Mouse (Mus musculus): ENCODE data around the gene Gm10721. TPM values are rescaled to one million over a fixed set of nuclear protein-coding genes. Genes with fewer than 3 reads are reported as not detected.
"Not testable (repeated sequence)": the region's sequence is repeated elsewhere in the genome, so short reads cannot be mapped to it uniquely, and the experiment has no call there.

Gene Gm10721
- not detected in 2 replicates for polyA plus RNA-seq (2014; fragmentation: Nextera tagmentation; extraction: Ambion mirVana)

DNA sequence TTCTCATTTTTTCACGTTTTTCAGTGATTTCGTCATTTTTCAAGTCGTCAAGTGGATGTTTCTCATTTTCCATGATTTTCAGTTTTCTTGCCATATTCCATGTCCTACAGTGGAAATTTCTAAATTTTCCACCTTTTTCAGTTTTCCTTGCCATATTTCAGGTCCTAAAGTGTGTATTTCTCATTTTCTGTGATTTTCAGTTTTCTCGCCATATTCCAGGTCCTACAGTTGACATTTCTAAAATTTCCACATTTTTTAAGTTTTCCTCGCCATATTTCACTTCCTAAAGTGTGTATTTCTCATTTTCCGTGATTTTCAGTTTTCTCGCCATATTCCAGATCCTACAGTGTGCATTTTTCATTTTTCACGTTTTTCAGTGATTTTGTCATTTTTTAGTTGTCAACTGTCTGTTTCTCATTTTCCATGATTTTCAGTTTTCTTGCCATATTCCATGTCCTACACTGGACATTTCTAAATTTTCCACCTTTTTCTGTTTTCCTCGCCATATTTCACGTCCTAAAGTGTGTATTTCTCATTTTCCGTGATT, at the start of gene Gm10721:
Gene Gm10721, plus strand, starts transcription at position 408 of the 547 bp plus-strand sequence.
- not testable (repeated sequence) for H3K9ac ChIP-seq; DNase-seq (ENCODE audit: low spot score); H3K4me3 ChIP-seq (replicated peaks; ENCODE audit: low read length); H3K27ac ChIP-seq; H3K27me3 ChIP-seq (ENCODE audit: control insufficient read depth, insufficient read depth, low read length); H3K9me3 ChIP-seq (ENCODE audit: control insufficient read depth, low read length); H3K4me2 ChIP-seq (replicated peaks); H3K4me1 ChIP-seq (replicated peaks; ENCODE audit: control insufficient read depth, insufficient read depth, low read length); H3K36me3 ChIP-seq (replicated peaks; ENCODE audit: control insufficient read depth, insufficient read depth)
- ATAC-seq (ENCODE audit: low FRiP score), result peak; percentile 73
- WGBS, result no CpG with 5 or more reads among the region's 11 CpGs

DNA sequence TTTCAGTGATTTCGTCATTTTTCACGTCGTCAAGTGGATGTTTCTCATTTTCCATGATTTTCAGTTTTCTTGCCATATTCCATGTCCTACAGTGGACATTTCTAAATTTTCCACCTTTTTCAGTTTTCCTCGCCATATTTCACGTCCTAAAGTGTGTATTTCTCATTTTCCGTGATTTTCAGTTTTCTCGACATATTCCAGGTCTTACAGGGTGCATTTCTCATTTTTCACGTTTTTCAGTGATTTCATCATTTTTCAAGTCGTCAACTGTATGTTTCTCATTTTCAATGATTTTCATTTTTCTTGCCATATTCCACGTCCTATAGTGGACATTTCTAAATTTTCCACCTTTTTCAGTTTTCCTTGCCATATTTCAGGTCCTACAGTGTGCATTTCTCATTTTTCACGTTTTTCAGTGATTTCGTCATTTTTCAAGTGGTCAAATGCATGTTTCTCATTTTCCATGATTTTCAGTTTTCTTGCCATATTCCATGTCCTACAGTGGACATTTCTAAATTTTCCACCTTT, 12.4 kb upstream of the Gm10721 start, which contains the start of gene Gm10722:
Gene Gm10722, plus strand, starts transcription at position 478 of the 528 bp plus-strand sequence.
- not testable (repeated sequence) for H3K27ac ChIP-seq; ATAC-seq (ENCODE audit: low FRiP score); H3K4me2 ChIP-seq (replicated peaks); H3K4me1 ChIP-seq (replicated peaks; ENCODE audit: control insufficient read depth, insufficient read depth, low read length); H3K9me3 ChIP-seq (ENCODE audit: control insufficient read depth, low read length); H3K27me3 ChIP-seq (ENCODE audit: control insufficient read depth, insufficient read depth, low read length); H3K9ac ChIP-seq; H3K4me3 ChIP-seq (replicated peaks; ENCODE audit: low read length); H3K36me3 ChIP-seq (replicated peaks; ENCODE audit: control insufficient read depth, insufficient read depth)
- WGBS, result 73% methylated on average over 12 of the region's 12 CpGs
- peak; percentile 50 for DNase-seq (ENCODE audit: low spot score)

DNA sequence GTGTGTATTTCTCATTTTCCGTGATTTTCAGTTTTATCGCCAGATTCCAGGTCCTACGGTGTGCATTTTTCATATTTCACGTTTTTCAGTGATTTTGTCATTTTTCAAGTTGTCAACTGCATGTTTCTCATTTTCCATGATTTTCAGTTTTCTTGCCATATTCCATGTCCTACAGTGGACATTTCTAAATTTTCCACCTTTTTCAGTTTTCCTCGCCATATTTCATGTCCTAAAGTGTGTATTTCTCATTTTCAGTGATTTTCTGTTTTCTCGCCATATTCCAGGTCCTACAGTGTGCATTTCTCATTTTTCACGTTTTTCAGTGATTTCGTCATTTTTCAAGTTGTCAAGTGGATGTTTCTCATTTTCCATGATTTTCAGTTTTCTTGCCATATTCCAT, 11.9 kb upstream of the Gm10721 start:
- ATAC-seq (ENCODE audit: low FRiP score); H3K4me2 ChIP-seq (replicated peaks); DNase-seq (ENCODE audit: low spot score); H3K4me1 ChIP-seq (replicated peaks; ENCODE audit: control insufficient read depth, insufficient read depth, low read length); H3K36me3 ChIP-seq (replicated peaks; ENCODE audit: control insufficient read depth, insufficient read depth); H3K27ac ChIP-seq; H3K27me3 ChIP-seq (ENCODE audit: control insufficient read depth, insufficient read depth, low read length); H3K4me3 ChIP-seq (replicated peaks; ENCODE audit: low read length); H3K9ac ChIP-seq; H3K9me3 ChIP-seq (ENCODE audit: control insufficient read depth, low read length): not testable (repeated sequence)
- 71% methylated on average over 8 of the region's 8 CpGs for WGBS

DNA sequence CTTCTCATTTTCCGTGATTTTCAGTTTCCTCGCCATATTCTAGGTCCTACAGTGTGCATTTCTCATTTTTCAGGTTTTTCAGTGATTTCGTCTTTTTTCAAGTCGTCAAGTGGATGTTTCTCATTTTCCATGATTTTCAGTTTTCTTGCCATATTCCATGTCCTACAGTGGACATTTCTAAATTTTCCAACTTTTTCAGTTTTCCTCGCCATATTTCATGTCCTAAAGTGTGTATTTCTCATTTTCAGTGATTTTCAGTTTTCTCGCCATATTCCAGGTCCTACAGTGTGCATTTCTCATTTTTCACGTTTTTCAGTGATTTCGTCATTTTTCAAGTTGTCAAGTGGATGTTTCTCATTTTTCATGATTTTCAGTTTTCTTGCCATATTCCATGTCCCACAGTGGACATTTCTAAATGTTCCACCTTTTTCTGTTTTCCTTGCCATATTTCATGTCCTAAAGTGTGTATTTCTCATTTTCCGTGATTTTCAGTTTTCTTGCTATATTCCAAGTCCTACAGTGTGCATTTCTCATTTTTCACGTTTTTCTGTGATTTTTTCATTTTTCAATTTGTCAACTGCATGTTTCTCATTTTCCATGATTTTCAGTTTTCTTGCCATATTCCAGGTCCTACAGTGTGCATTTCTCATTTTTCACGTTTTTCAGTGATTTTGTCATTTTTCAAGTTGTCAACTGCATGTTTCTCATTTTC, 10.8 kb upstream of the Gm10721 start:
- not testable (repeated sequence) for H3K4me2 ChIP-seq (replicated peaks); H3K4me1 ChIP-seq (replicated peaks; ENCODE audit: control insufficient read depth, insufficient read depth, low read length); H3K4me3 ChIP-seq (replicated peaks; ENCODE audit: low read length); H3K27ac ChIP-seq; H3K36me3 ChIP-seq (replicated peaks; ENCODE audit: control insufficient read depth, insufficient read depth); H3K9me3 ChIP-seq (ENCODE audit: control insufficient read depth, low read length); H3K9ac ChIP-seq; H3K27me3 ChIP-seq (ENCODE audit: control insufficient read depth, insufficient read depth, low read length)
- peak; percentile 88 for ATAC-seq (ENCODE audit: low FRiP score)
- peak; percentile 25 for DNase-seq (ENCODE audit: low spot score)
- WGBS, result 57% methylated on average over 8 of the region's 11 CpGs

DNA sequence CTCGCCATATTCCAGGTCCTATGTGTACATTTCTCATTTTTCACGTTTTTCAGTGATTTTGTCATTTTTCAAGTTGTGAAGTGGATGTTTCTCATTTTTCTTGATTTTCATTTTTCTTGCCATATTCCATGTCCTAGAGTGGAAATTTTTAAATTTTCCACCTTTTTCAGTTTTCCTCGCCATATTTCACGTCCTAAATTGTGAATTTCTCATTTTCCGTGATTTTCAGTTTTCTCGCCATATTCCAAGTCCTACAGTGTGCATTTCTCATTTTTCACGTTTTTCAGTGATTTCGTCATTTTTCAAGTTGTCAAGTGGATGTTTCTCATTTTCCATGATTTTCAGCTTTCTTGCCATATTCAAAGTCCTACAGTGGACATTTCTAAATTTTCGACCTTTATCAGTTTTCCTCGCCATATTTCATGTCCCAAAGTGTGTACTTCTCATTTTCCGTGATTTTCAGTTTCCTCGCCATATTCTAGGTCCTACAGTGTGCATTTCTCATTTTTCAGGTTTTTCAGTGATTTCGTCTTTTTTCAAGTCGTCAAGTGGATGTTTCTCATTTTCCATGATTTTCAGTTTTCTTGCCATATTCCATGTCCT, 10.0 kb upstream of the Gm10721 start, which contains the start of gene Gm11168:
Gene Gm11168, plus strand, starts transcription at position 553 of the 603 bp plus-strand sequence.
- H3K27ac ChIP-seq; H3K4me2 ChIP-seq (replicated peaks); H3K4me1 ChIP-seq (replicated peaks; ENCODE audit: control insufficient read depth, insufficient read depth, low read length); DNase-seq (ENCODE audit: low spot score); H3K9me3 ChIP-seq (ENCODE audit: control insufficient read depth, low read length); H3K36me3 ChIP-seq (replicated peaks; ENCODE audit: control insufficient read depth, insufficient read depth); H3K27me3 ChIP-seq (ENCODE audit: control insufficient read depth, insufficient read depth, low read length); ATAC-seq (ENCODE audit: low FRiP score); H3K4me3 ChIP-seq (replicated peaks; ENCODE audit: low read length); H3K9ac ChIP-seq: not testable (repeated sequence)
- 70% methylated on average over 6 of the region's 14 CpGs for WGBS

DNA sequence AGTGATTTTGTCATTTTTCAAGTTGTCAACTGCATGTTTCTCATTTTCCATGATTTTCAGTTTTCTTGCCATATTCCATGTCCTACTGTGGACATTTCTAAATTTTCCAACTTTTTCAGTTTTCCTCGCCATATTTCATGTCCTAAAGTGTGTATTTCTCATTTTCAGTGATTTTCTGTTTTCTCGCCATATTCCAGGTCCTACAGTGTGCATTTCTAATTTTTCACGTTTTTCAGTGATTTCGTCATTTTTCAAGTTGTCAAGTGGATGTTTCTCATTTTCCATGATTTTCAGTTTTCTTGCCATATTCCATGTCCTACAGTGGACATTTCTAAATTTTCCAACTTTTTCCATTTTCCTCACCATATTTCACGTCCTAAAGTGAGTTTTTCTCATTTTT, 6.8 kb upstream of the Gm10721 start:
- not testable (repeated sequence) for H3K27ac ChIP-seq; H3K9ac ChIP-seq; DNase-seq (ENCODE audit: low spot score); H3K4me3 ChIP-seq (replicated peaks; ENCODE audit: low read length); H3K4me1 ChIP-seq (replicated peaks; ENCODE audit: control insufficient read depth, insufficient read depth, low read length); H3K9me3 ChIP-seq (ENCODE audit: control insufficient read depth, low read length); H3K4me2 ChIP-seq (replicated peaks); H3K27me3 ChIP-seq (ENCODE audit: control insufficient read depth, insufficient read depth, low read length); H3K36me3 ChIP-seq (replicated peaks; ENCODE audit: control insufficient read depth, insufficient read depth); ATAC-seq (ENCODE audit: low FRiP score)
- 86% methylated on average over 1 of the region's 5 CpGs for WGBS

DNA sequence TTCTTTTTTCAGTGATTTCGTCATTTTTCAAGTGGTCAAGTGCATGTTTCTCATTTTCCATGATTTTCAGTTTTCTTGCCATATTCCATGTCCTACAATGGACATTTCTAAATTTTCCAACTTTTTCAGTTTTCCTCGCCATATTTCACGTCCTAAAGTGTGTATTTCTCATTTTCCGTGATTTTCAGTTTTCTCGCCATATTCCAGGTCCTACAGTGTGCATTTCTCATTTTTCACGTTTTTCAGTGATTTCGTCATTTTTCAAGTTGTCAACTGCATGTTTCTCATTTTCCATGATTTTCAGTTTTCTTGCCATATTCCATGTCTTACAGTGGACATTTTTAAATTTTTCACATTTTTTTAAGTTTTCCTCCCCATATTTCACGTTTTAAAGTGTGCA, 6.3 kb upstream of the Gm10721 start:
- H3K9ac ChIP-seq; H3K4me2 ChIP-seq (replicated peaks); DNase-seq (ENCODE audit: low spot score); H3K4me1 ChIP-seq (replicated peaks; ENCODE audit: control insufficient read depth, insufficient read depth, low read length); H3K9me3 ChIP-seq (ENCODE audit: control insufficient read depth, low read length); H3K36me3 ChIP-seq (replicated peaks; ENCODE audit: control insufficient read depth, insufficient read depth); H3K27ac ChIP-seq; H3K27me3 ChIP-seq (ENCODE audit: control insufficient read depth, insufficient read depth, low read length); H3K4me3 ChIP-seq (replicated peaks; ENCODE audit: low read length): not testable (repeated sequence)
- ATAC-seq (ENCODE audit: low FRiP score), result peak; percentile 77
- 70% methylated on average over 7 of the region's 8 CpGs for WGBS

DNA sequence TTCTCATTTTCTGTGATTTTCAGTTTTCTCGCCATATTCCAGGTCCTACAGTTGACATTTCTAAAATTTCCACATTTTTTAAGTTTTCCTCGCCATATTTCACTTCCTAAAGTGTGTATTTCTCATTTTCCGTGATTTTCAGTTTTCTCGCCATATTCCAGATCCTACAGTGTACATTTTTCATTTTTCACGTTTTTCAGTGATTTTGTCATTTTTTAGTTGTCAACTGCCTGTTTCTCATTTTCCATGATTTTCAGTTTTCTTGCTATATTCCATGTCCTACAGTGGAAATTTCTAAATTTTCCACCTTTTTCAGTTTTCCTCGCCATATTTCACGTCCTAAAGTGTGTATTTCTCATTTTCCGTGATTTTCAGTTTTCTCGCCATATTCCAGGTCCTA, 5.7 kb upstream of the Gm10721 start:
- H3K36me3 ChIP-seq (replicated peaks; ENCODE audit: control insufficient read depth, insufficient read depth); H3K27ac ChIP-seq; H3K9ac ChIP-seq; H3K4me3 ChIP-seq (replicated peaks; ENCODE audit: low read length); H3K9me3 ChIP-seq (ENCODE audit: control insufficient read depth, low read length); H3K4me2 ChIP-seq (replicated peaks); H3K27me3 ChIP-seq (ENCODE audit: control insufficient read depth, insufficient read depth, low read length); H3K4me1 ChIP-seq (replicated peaks; ENCODE audit: control insufficient read depth, insufficient read depth, low read length): not testable (repeated sequence)
- peak; percentile 24; the same call in 1 of the 2 replicates for ATAC-seq (ENCODE audit: low FRiP score)
- peak; percentile 24 for DNase-seq (ENCODE audit: low spot score)
- WGBS, result 73% methylated on average over 6 of the region's 9 CpGs

DNA sequence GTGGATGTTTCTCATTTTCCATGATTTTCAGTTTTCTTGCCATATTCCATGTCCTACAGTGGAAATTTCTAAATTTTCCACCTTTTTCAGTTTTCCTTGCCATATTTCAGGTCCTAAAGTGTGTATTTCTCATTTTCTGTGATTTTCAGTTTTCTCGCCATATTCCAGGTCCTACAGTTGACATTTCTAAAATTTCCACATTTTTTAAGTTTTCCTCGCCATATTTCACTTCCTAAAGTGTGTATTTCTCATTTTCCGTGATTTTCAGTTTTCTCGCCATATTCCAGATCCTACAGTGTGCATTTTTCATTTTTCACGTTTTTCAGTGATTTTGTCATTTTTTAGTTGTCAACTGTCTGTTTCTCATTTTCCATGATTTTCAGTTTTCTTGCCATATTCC, 3.6 kb upstream of the Gm10721 start:
- ATAC-seq (ENCODE audit: low FRiP score), result peak; percentile 62; the same call in 1 of the 2 replicates
- not testable (repeated sequence) for H3K27me3 ChIP-seq (ENCODE audit: control insufficient read depth, insufficient read depth, low read length); DNase-seq (ENCODE audit: low spot score); H3K27ac ChIP-seq; H3K4me3 ChIP-seq (replicated peaks; ENCODE audit: low read length); H3K9ac ChIP-seq; H3K36me3 ChIP-seq (replicated peaks; ENCODE audit: control insufficient read depth, insufficient read depth); H3K4me1 ChIP-seq (replicated peaks; ENCODE audit: control insufficient read depth, insufficient read depth, low read length); H3K4me2 ChIP-seq (replicated peaks); H3K9me3 ChIP-seq (ENCODE audit: control insufficient read depth, low read length)
- no CpG with 5 or more reads among the region's 5 CpGs for WGBS
